Mouse (Mus musculus): ENCODE data around the gene Zyx. TPM values are rescaled to one million over a fixed set of nuclear protein-coding genes. Genes with fewer than 3 reads are reported as not detected.
A peak's percentile ranks its signal among the peaks of the same experiment; 100 is the strongest.

Gene Zyx
- polyA plus RNA-seq, 1 experiment from 2014 or later = 113 TPM

- no peaks in the 10 kb centered on the region for H3K27me3 ChIP-seq (replicated peaks; ENCODE audit: control insufficient read depth, insufficient read depth, low read length)
- H3K4me2 ChIP-seq = no peak overlapping the region
- H3K9ac ChIP-seq (ENCODE audit: low read depth, low read length) = no peak overlapping the region
- H3K9me3 ChIP-seq (ENCODE audit: control insufficient read depth, low read length) = no peaks in the 10 kb centered on the region
- no peaks in the 10 kb centered on the region for H3K4me1 ChIP-seq (replicated peaks; ENCODE audit: control insufficient read depth, insufficient read depth, low read length)
- no peak overlapping the region for H3K27ac ChIP-seq (ENCODE audit: low read depth, low read length)
- WGBS = 56% methylated on average over 6 of the region's 6 CpGs
- H3K36me3 ChIP-seq (ENCODE audit: control insufficient read depth, insufficient read depth, low read length) = no peaks in the 10 kb centered on the region
- DNase-seq (ENCODE audit: low spot score) (no peak), ATAC-seq (replicated peaks; ENCODE audit: low FRiP score) (no peak)
- H3K4me3 ChIP-seq (ENCODE audit: low read depth, low read length) = no peak overlapping the region
These were observed 27.1 kb downstream of the Zyx start for GRCm38 (mm10) chr6:42376504-42377019.

- Histone ChIP-seq H3K4me1 (replicated peaks; ENCODE audit: control insufficient read depth, insufficient read depth, low read length) (no peaks in the 10 kb centered on the region), H3K9ac (ENCODE audit: low read depth, low read length) (no peak overlapping the region), H3K9me3 (ENCODE audit: control insufficient read depth, low read length) (no peaks in the 10 kb centered on the region), H3K4me2 (no peak overlapping the region), H3K36me3 (ENCODE audit: control insufficient read depth, insufficient read depth, low read length) (no peaks in the 10 kb centered on the region), H3K27me3 (replicated peaks; ENCODE audit: control insufficient read depth, insufficient read depth, low read length) (no peaks in the 10 kb centered on the region), H3K4me3 (ENCODE audit: low read depth, low read length) (no peak overlapping the region), H3K27ac (ENCODE audit: low read depth, low read length) (no peak overlapping the region)
- DNase-seq (ENCODE audit: low spot score) = no peak
- WGBS = 74% methylated on average over 5 of the region's 5 CpGs
- ATAC-seq (replicated peaks; ENCODE audit: low FRiP score) = no peak
These were observed 27.9 kb downstream of the Zyx start for GRCm38 (mm10) chr6:42377280-42377679.

- H3K9ac ChIP-seq (ENCODE audit: low read depth, low read length) = no peak overlapping the region
- ATAC-seq (replicated peaks; ENCODE audit: low FRiP score) (no peak), DNase-seq (ENCODE audit: low spot score) (no peak)
- H3K27me3 ChIP-seq (replicated peaks; ENCODE audit: control insufficient read depth, insufficient read depth, low read length) = no peaks in the 10 kb centered on the region
- H3K36me3 ChIP-seq (ENCODE audit: control insufficient read depth, insufficient read depth, low read length) = no peaks in the 10 kb centered on the region
- 56% methylated on average over 3 of the region's 3 CpGs for WGBS
- H3K27ac ChIP-seq (ENCODE audit: low read depth, low read length) = no peak overlapping the region
- no peak overlapping the region for H3K4me2 ChIP-seq
- no peaks in the 10 kb centered on the region for H3K9me3 ChIP-seq (ENCODE audit: control insufficient read depth, low read length)
- H3K4me1 ChIP-seq (replicated peaks; ENCODE audit: control insufficient read depth, insufficient read depth, low read length) = no peaks in the 10 kb centered on the region
- H3K4me3 ChIP-seq (ENCODE audit: low read depth, low read length) = no peak overlapping the region
These were observed 30.1 kb downstream of the Zyx start for GRCm38 (mm10) chr6:42379551-42379950.

GRCm38 (mm10) chr6:42380416-42381144 is 31.1 kb downstream of the Zyx start:
- WGBS = 22% methylated on average over 8 of the region's 8 CpGs
- no peak for DNase-seq (ENCODE audit: low spot score)

GRCm38 (mm10) chr6:42381221-42381620 is 31.8 kb downstream of the Zyx start:
- WGBS = 58% methylated on average over 2 of the region's 2 CpGs
- no peak for DNase-seq (ENCODE audit: low spot score)
- Histone ChIP-seq H3K9ac (ENCODE audit: low read depth, low read length) (no peak overlapping the region), H3K36me3 (ENCODE audit: control insufficient read depth, insufficient read depth, low read length) (no peaks in the 10 kb centered on the region), H3K4me2 (no peak overlapping the region), H3K4me1 (replicated peaks; ENCODE audit: control insufficient read depth, insufficient read depth, low read length) (no peaks in the 10 kb centered on the region), H3K27ac (ENCODE audit: low read depth, low read length) (no peak overlapping the region), H3K9me3 (ENCODE audit: control insufficient read depth, low read length) (no peaks in the 10 kb centered on the region), H3K27me3 (replicated peaks; ENCODE audit: control insufficient read depth, insufficient read depth, low read length) (no peaks in the 10 kb centered on the region), H3K4me3 (ENCODE audit: low read depth, low read length) (no peak overlapping the region)
- no peak for ATAC-seq (replicated peaks; ENCODE audit: low FRiP score)

More at GRCm38 (mm10) chr6:42380416-42381144, 31.1 kb downstream of the Zyx start:
- Histone ChIP-seq H3K4me3 (ENCODE audit: low read depth, low read length) (no peak overlapping the region), H3K27ac (ENCODE audit: low read depth, low read length) (no peak overlapping the region), H3K9ac (ENCODE audit: low read depth, low read length) (no peak overlapping the region), H3K4me1 (replicated peaks; ENCODE audit: control insufficient read depth, insufficient read depth, low read length) (no peaks in the 10 kb centered on the region), H3K27me3 (replicated peaks; ENCODE audit: control insufficient read depth, insufficient read depth, low read length) (no peaks in the 10 kb centered on the region), H3K9me3 (ENCODE audit: control insufficient read depth, low read length) (no peaks in the 10 kb centered on the region), H3K36me3 (ENCODE audit: control insufficient read depth, insufficient read depth, low read length) (no peaks in the 10 kb centered on the region), H3K4me2 (no peak overlapping the region)
- no peak for ATAC-seq (replicated peaks; ENCODE audit: low FRiP score)

GRCm38 (mm10) chr6:42381916-42382381 is 32.5 kb downstream of the Zyx start:
- Histone ChIP-seq H3K9me3 (ENCODE audit: control insufficient read depth, low read length) (no peaks in the 10 kb centered on the region), H3K27ac (ENCODE audit: low read depth, low read length) (no peak overlapping the region), H3K27me3 (replicated peaks; ENCODE audit: control insufficient read depth, insufficient read depth, low read length) (no peaks in the 10 kb centered on the region), H3K4me2 (no peak overlapping the region), H3K9ac (ENCODE audit: low read depth, low read length) (no peak overlapping the region), H3K4me3 (ENCODE audit: low read depth, low read length) (no peak overlapping the region), H3K4me1 (replicated peaks; ENCODE audit: control insufficient read depth, insufficient read depth, low read length) (no peaks in the 10 kb centered on the region), H3K36me3 (ENCODE audit: control insufficient read depth, insufficient read depth, low read length) (no peaks in the 10 kb centered on the region)
- 54% methylated on average over 9 of the region's 9 CpGs for WGBS
- ATAC-seq (replicated peaks; ENCODE audit: low FRiP score) (peak; percentile 26), DNase-seq (ENCODE audit: low spot score) (no peak)

- Histone ChIP-seq H3K36me3 (ENCODE audit: control insufficient read depth, insufficient read depth, low read length) (no peaks in the 10 kb centered on the region), H3K4me1 (replicated peaks; ENCODE audit: control insufficient read depth, insufficient read depth, low read length) (no peaks in the 10 kb centered on the region), H3K9me3 (ENCODE audit: control insufficient read depth, low read length) (no peaks in the 10 kb centered on the region), H3K27ac (ENCODE audit: low read depth, low read length) (no peak overlapping the region), H3K27me3 (replicated peaks; ENCODE audit: control insufficient read depth, insufficient read depth, low read length) (no peaks in the 10 kb centered on the region), H3K9ac (ENCODE audit: low read depth, low read length) (no peak overlapping the region), H3K4me2 (no peak overlapping the region), H3K4me3 (ENCODE audit: low read depth, low read length) (no peak overlapping the region)
- ATAC-seq (replicated peaks; ENCODE audit: low FRiP score) (no peak), DNase-seq (ENCODE audit: low spot score) (no peak)
- WGBS = 90% methylated on average over 5 of the region's 5 CpGs
These were observed 33.9 kb downstream of the Zyx start for GRCm38 (mm10) chr6:42383360-42383759.

GRCm38 (mm10) chr6:42385635-42386034 is 36.2 kb downstream of the Zyx start:
- H3K9me3 ChIP-seq (ENCODE audit: control insufficient read depth, low read length) = no peaks in the 10 kb centered on the region
- H3K27ac ChIP-seq (ENCODE audit: low read depth, low read length) = no peak overlapping the region
- H3K4me1 ChIP-seq (replicated peaks; ENCODE audit: control insufficient read depth, insufficient read depth, low read length) = no peaks in the 10 kb centered on the region
- no peak overlapping the region for H3K4me2 ChIP-seq
- no peaks in the 10 kb centered on the region for H3K36me3 ChIP-seq (ENCODE audit: control insufficient read depth, insufficient read depth, low read length)
- no peak overlapping the region for H3K9ac ChIP-seq (ENCODE audit: low read depth, low read length)
- H3K27me3 ChIP-seq (replicated peaks; ENCODE audit: control insufficient read depth, insufficient read depth, low read length) = no peaks in the 10 kb centered on the region
- ATAC-seq (replicated peaks; ENCODE audit: low FRiP score) (no peak), DNase-seq (ENCODE audit: low spot score) (no peak)
- WGBS = 65% methylated on average over 4 of the region's 4 CpGs
- H3K4me3 ChIP-seq (ENCODE audit: low read depth, low read length) = no peak overlapping the region

GRCm38 (mm10) chr6:42391796-42392330 is 42.4 kb downstream of the Zyx start:
- H3K36me3 ChIP-seq (ENCODE audit: control insufficient read depth, insufficient read depth, low read length) = no peaks in the 10 kb centered on the region
- no peaks in the 10 kb centered on the region for H3K9me3 ChIP-seq (ENCODE audit: control insufficient read depth, low read length)
- ATAC-seq (replicated peaks; ENCODE audit: low FRiP score) (no peak), DNase-seq (ENCODE audit: low spot score) (no peak)
- H3K9ac ChIP-seq (ENCODE audit: low read depth, low read length) = no peak overlapping the region
- no peaks in the 10 kb centered on the region for H3K4me1 ChIP-seq (replicated peaks; ENCODE audit: control insufficient read depth, insufficient read depth, low read length)
- H3K27me3 ChIP-seq (replicated peaks; ENCODE audit: control insufficient read depth, insufficient read depth, low read length) = no peaks in the 10 kb centered on the region
- no peak overlapping the region for H3K4me2 ChIP-seq
- H3K4me3 ChIP-seq (ENCODE audit: low read depth, low read length) = no peak overlapping the region
- no peak overlapping the region for H3K27ac ChIP-seq (ENCODE audit: low read depth, low read length)
- WGBS = 37% methylated on average over 2 of the region's 2 CpGs

Measured in liver, embryonic 11.5 days (tissue).